Mouse (Mus musculus) thymus, adult 2 months (tissue): ENCODE measurements around the gene Luc7l2. TPM values are rescaled to one million over a fixed set of nuclear protein-coding genes. Genes with fewer than 3 reads are reported as not detected.
"Not testable (repeated sequence)": the region's sequence is repeated elsewhere in the genome, so short reads cannot be mapped to it uniquely, and the experiment has no call there.

Source experiments
- DNase-seq: peaks from one replicate; pipeline ENCODE4 v3.0.0; 2021
- H3K27ac ChIP-seq: fragments of 200-500 bp; 2 replicates; pipeline ENCODE4 v1.5.1; 2012; ENCODE audit warnings: low read length, control low read depth; ENCODE audit not compliant: control insufficient read depth, insufficient read depth
- H3K27me3 ChIP-seq: fragments of 200-500 bp; 2 replicates; pipeline ENCODE4 v1.6.1; 2012; ENCODE audit warnings: mild to moderate bottlenecking, low read length, moderate library complexity, mixed read lengths; ENCODE audit not compliant: control insufficient read depth, insufficient read depth
- H3K36me3 ChIP-seq: fragments of 200-500 bp; 2 replicates; pipeline ENCODE4 v1.6.1; 2012; ENCODE audit warnings: mild to moderate bottlenecking, low read length, moderate library complexity; ENCODE audit not compliant: control insufficient read depth, insufficient read depth
- H3K4me1 ChIP-seq: fragments of 200-500 bp; replicated peaks from 2 replicates; pipeline ENCODE4 v1.6.1; 2012; ENCODE audit warnings: low read length; ENCODE audit not compliant: control insufficient read depth, insufficient read depth
- H3K4me3 ChIP-seq: fragments of 200-500 bp; 2 replicates; pipeline ENCODE4 v1.5.1; 2012; ENCODE audit warnings: mild to moderate bottlenecking, low read length, control low read depth, moderate library complexity; ENCODE audit not compliant: control insufficient read depth, insufficient read depth
- CTCF ChIP-seq: fragments of 200-500 bp; IDR thresholded peaks from 2 replicates; pipeline ENCODE4 v1.5.1; 2012; ENCODE audit warnings: mild to moderate bottlenecking, control low read depth, low read length, moderate library complexity, borderline replicate concordance; ENCODE audit not compliant: control insufficient read depth, poor library complexity, insufficient read depth; ENCODE audit errors: extremely low read depth
- POLR2A ChIP-seq: fragments of 200-500 bp; IDR thresholded peaks from 2 replicates; pipeline ENCODE4 v1.6.1; 2012; ENCODE audit warnings: mild to moderate bottlenecking, low read length, control low read depth, moderate library complexity; ENCODE audit not compliant: control insufficient read depth, poor library complexity, insufficient read depth; ENCODE audit errors: extremely low read depth
- WGBS: fragments of 180-500 bp; shearing (Covaris S2); methylation state at CpG from one replicate; pipeline ENCODE4 v1.1.7; 2018; 5-methylcytosine and 5-hydroxymethylcytosine counted together
- polyA plus RNA-seq: library from polyadenylated mRNA; depleted of rRNA; stranded (reverse); fragments of >200 nt; gene quantifications from 2 replicates; pipeline ENCODE4 v1.2.3, GENCODE M21; 2012

Gene Luc7l2
- polyA plus RNA-seq, 1 experiment = 48.5 TPM

DNA sequence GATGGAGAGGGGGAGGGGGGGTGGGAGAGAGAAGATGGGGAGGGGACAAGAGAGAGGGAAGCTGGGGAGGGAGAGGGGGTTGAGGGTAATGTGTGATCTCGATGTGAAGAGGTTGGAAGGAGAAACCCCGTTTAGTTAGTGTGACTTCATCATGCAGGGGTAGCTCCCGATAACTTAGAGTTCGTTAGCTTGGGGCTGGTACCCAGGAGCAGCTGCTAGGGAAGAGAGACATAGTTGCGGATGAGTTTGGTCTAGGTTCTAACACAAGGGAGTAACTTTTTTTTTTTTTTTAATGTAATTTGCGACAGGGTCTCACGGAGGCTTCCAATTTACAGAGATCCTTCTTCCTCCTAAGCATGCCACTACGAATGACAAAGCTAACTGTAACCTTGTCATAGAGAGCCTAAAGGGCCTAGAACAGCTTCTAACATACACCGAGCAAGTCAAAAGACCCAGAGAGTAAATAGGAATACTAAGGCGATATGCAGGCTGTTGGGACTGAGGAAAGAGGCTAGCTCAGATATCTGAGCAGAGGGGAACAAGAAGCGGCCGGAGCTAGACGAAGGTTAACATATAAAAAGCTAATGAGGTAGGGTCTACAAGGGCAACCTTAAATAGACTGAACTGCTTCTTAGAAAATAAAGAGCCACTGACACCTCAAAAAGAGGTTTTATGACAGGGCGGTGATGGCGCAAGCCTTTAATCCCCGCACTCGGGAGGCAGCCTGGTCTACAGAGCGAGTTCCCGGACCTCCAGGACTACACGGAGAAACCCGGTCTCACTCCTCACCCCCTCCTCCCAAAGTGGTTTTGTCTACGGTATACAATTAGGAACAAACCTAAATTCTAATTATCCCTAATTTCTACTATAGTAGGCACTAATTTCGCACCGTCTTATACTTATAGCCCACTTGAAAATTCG, 18.4 kb upstream of the Luc7l2 start:
- H3K4me1 ChIP-seq = peaks cover 3% of the 10 kb centered on the region
- DNase-seq = peak; percentile 51
- no peaks in the 10 kb centered on the region for H3K36me3 ChIP-seq
- H3K27me3 ChIP-seq = no peaks in the 10 kb centered on the region
- H3K27ac ChIP-seq = peak overlapping the region; percentile 94
- peak overlapping the region; percentile 86 for H3K4me3 ChIP-seq
- WGBS = 5% methylated on average over 25 of the region's 25 CpGs
- TF ChIP-seq CTCF (no peak), POLR2A (no peak)

DNA sequence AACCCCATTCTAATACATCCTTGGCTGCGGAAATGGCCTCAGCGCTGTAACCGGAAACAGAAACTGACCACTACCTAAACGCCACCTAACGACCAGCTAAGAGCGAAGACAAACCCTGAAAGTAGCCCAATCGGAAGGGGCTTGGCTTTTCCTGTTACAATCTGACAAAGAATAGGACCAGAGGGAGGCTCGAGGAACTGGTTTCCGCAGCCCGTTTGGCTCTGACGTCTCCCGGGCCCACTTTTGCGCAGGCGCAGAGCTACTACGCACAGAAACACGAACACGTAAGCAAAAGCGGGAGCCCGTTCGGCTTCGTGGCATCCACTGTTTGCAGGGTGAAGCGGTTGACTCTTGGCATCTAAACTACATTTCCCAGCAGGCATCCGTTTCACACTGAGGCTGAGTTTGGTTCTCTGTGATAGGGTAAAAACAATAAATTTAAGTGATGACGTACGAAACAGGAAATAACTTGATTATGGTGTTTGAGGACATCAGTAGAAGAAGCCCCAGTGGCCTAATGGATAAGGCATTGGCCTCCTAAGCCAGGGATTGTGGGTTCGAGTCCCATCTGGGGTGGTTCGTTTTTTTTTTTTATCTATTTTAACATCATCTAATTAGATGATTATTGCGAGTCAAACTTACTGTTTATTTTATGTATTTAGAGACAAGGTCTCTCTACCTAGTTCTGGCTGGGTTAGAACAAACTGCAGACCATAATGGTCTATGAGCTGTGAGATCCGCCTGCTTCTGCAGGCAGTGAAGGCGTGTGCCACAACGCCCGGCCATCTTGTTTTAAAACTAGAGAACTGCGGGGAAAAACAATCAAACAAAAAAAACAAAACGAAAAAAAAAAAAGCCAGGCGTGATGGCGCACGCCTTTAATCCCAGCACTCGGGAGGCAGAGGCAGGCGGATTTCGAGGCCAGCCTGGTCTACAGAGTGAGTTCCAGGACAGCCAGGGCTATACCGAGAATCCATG, 17.4 kb upstream of the Luc7l2 start, which contains the start of gene Fmc1:
Gene Fmc1, plus strand, starts transcription at position 75 of the 978 bp plus-strand sequence.
- no peaks in the 10 kb centered on the region for H3K27me3 ChIP-seq
- no peaks in the 10 kb centered on the region for H3K36me3 ChIP-seq
- H3K27ac ChIP-seq = peak within 1 kb of the TSS; percentile 94
- peak; percentile 94 for DNase-seq
- H3K4me3 ChIP-seq = peak within 1 kb of the TSS; percentile 86
- 2% methylated on average over 41 of the region's 41 CpGs for WGBS
- H3K4me1 ChIP-seq = peaks cover 3% of the 10 kb centered on the region
- peak; percentile 56; the same call in 1 of the 2 replicates for TF ChIP-seq CTCF
- peak; percentile 87 for TF ChIP-seq POLR2A

DNA sequence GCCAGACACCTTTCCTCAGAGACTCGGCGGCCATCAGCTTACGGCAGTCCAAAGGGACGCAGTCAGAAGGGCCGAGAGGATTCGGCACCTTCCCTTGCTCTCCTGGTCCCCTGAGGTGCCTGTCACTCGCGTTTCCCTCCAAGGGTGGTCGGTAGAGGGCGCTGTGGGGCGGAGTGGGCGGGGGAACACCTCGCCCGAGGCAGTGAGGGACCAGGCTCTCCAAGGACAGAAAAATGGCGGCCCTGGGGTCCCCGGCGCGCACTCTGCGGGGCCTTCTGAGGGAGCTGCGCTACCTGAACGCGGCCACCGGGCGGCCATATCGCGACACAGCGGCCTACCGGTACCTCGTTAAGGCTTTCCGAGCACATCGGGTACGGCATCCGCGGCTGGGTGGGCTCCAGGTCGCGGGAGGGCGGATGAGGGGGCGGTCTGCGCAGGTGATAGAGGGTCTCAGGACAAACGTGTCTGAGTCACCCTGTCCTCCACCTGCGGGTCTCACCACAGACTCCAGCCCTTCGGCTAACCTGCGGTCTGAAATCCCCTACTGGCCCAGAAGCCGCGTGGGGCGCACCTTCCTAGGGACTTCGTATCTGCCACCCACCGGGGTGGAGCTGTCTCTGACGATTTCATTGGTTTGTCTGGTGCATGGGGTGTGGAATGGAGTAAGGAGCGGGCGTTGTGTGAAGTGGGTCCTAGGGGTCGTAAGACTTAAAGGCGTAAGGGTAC, 16.3 kb upstream of the Luc7l2 start:
- Histone ChIP-seq H3K27ac (peak overlapping the region; percentile 64), H3K27me3 (no peaks in the 10 kb centered on the region), H3K4me3 (peak overlapping the region; percentile 77), H3K4me1 (peaks cover 3% of the 10 kb centered on the region), H3K36me3 (no peaks in the 10 kb centered on the region)
- under 1% methylated on average over 53 of the region's 53 CpGs for WGBS
- peak; percentile 99 for DNase-seq
- 0 out of 2 replicates have a peak, but pooled peaks have one; percentile 34 for TF ChIP-seq POLR2A
- TF ChIP-seq CTCF = peak; percentile 94

GRCm38 (mm10) chr6:38535366-38535690, 15.8 kb upstream of the Luc7l2 start:
- H3K36me3 ChIP-seq = no peaks in the 10 kb centered on the region
- H3K27ac ChIP-seq = peak overlapping the region; percentile 62; the same call in 1 of the 2 replicates
- no peaks in the 10 kb centered on the region for H3K27me3 ChIP-seq
- TF ChIP-seq POLR2A = no peak
- 0 out of 2 replicates have a peak, but pooled peaks have one; percentile 16 for TF ChIP-seq CTCF
- H3K4me1 ChIP-seq = peaks cover 3% of the 10 kb centered on the region
- no peak for DNase-seq
- WGBS = 3% methylated on average over 9 of the region's 9 CpGs
- peak overlapping the region; percentile 77 for H3K4me3 ChIP-seq

DNA sequence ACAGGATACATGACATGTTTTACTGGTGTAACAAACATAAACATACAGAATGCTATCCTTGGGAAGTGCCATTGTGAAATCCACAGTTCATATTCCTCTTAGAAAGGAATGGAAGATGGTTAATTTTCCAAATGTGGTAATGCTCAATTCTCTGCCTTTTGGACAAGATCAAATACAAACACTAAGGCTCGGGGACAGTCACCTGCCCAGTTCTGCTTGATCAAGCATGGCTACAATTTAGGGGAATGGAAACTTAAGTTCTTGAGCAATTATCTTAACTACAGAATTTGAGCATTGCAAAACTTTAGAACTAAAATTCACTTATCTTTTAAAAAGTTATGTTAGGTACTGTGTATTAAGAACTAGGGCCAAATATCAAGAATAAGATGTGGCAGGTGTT, 15.3 kb upstream of the Luc7l2 start:
- WGBS = 88% methylated on average over 1 of the region's 1 CpGs
- Histone ChIP-seq H3K27me3 (no peaks in the 10 kb centered on the region), H3K4me1 (peaks cover 3% of the 10 kb centered on the region), H3K4me3 (no peak overlapping the region), H3K27ac (no peak overlapping the region), H3K36me3 (no peaks in the 10 kb centered on the region)
- TF ChIP-seq POLR2A (no peak), CTCF (no peak)
- DNase-seq = no peak

GRCm38 (mm10) chr6:38544141-38544540, 7.0 kb upstream of the Luc7l2 start:
- WGBS = 96% methylated on average over 5 of the region's 5 CpGs
- not testable (repeated sequence) for H3K27ac ChIP-seq, DNase-seq, H3K4me1 ChIP-seq, H3K27me3 ChIP-seq, H3K4me3 ChIP-seq, H3K36me3 ChIP-seq

GRCm38 (mm10) chr6:38547005-38547404, 4.1 kb upstream of the Luc7l2 start:
- H3K36me3 ChIP-seq, H3K4me3 ChIP-seq, H3K4me1 ChIP-seq, DNase-seq, H3K27ac ChIP-seq, H3K27me3 ChIP-seq: not testable (repeated sequence)
- 92% methylated on average over 2 of the region's 2 CpGs for WGBS
